Mouse (Mus musculus) heart, postnatal 10 days (tissue): ENCODE measurements at regions not wholly inside any gene's neighbourhood (a gene's known extent, or its start where the extent isn't known, plus 50 kb on each side); places are given as distances from the start of the nearest gene placed in this dataset.
"Not testable (repeated sequence)": the region's sequence is repeated elsewhere in the genome, so short reads cannot be mapped to it uniquely, and the experiment has no call there.

Experiments
- DNase-seq, 2 experiments: peaks; one replicate each; pipeline ENCODE4 v3.0.0; 2021
- intact Hi-C: fragments of 180-260 bp; cut with DNase I; formaldehyde crosslinking; loops from one replicate; pipeline ENCODE4 v1.15.1; 2025

DNA sequence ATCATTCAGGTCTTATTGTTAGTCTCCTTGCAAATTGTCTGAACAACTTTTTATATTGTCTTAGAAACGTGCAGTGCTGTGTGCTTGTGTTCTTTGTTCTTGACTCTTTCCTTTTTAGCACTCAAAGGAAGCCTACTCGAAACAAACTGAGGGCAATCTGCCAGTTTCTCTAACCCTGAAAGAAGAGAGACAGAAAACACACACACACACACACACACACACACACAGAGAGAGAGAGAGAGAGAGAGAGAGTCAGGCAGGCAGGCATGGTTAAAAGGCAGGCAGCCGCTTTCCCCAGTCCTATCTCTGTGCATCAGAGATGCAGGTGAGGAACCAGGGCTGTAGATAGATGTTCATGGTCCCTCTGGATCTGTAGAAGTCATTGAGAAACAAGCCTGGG is 304.0 kb upstream of the 3110018I06Rik start:
- intact Hi-C loops, result no loop called here
- no peak for DNase-seq

DNA sequence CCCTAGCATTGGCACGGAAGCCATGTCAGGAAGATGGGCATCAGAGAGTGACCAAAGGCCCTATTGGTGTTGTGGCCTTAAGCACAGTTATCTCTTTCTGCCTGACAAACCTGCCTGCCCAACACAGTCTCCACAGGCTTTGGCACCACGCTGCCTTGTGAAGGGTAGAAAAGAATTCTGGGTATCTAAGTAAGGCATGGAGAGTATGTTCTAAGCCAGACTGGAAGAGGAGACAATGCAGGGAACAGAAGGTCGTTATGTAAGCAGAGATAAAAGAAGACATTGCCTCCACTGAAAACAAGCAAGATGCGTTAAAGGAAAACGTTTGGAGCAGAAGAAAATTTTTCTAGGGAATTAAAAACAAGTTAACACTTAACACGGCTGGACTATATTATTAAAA is 302.1 kb upstream of the 3110018I06Rik start:
- DNase-seq, result no peak
- intact Hi-C loops, result no loop called here

DNA sequence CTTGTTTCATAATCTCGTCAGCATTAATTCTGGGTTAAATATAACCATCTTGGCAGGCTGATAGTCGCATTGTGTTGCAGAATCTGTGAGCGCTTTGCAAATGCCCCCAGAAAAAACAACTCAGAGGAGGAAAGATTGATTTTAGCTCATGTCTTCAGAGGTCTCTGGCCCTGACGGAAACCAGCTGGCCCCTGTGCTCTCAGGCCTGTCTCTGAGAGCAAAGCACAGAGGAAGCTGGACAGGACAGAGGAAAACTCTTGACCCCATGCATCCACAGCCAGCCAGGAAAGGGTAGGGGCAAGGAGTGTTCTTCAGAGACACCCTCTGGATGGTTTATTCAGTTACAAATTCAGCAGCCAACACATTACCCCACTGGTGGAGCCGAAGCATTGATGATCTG is 300.4 kb upstream of the 3110018I06Rik start:
- no peak for DNase-seq
- intact Hi-C loops, result no loop called here

DNA sequence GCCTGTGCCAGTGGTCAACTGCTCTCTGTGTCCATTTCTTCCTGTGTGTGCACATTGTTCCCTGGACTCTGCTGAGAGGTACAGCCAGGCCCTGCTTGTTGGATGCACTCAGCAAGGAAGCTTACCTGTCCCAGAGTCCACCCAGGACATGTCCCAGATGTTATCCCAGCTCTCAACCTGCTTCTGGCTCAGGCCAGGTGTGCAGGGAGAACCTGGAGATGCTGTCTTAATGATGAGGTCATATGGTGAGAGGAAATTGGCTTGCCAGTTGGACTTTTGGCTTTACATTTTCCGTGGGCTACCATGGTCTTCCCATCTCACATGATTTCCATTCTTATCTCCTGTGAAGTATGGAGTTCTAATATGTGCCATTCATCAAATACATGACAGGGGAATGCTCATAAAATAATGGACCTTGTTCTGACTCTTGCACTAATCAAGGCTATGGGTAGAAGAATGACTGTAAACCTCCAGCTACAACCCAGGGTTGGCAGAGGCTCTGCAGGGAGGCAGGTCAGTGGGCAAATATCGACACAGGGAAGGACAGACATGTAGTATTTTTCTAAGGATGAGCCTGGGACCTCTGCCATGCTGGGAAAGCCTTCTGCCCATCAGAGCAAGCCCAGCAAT is 289.9 kb upstream of the 3110018I06Rik start:
- intact Hi-C loops, result no loop called here
- DNase-seq, result no peak

DNA sequence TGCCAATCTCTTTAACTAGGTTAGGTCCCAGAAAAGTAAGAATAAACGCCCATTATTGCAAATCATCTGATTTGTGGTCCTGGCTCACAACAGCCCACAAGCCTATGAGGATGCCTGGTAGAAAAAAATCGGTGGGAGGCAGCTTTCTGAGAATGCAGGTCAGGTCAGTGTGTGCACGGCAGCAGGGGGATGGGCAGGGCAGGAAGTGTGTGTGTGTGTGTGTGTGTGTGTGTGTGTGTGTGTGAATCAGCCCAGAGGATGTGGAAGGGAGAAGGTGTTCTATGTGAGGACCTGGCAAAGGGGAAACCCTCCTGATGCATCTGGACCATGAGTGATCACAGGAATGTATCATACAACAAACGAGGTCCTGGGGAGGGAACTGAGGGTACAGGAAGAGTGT is 287.5 kb upstream of the 3110018I06Rik start:
- DNase-seq, result no peak
- intact Hi-C loops, result no loop called here

DNA sequence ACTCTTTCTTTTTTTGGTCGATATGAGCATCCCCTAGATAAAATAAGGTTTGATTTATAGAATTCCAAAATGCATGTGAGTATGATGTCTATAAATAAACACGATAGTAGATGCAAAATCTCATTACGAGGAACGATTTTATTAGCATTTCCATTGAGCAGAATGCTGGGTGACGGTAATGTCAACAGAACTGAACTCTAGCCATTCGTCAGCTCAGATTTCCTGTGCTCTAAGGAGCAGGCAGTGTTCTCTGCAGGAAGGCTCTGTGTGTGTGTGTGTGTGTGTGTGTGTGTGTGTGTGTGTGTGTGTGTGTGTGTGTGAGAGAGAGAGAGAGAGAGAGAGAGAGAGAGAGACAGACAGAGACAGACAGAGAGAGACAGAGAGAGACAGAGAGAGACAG is 279.6 kb upstream of the 3110018I06Rik start:
- DNase-seq, intact Hi-C loops: not testable (repeated sequence)

DNA sequence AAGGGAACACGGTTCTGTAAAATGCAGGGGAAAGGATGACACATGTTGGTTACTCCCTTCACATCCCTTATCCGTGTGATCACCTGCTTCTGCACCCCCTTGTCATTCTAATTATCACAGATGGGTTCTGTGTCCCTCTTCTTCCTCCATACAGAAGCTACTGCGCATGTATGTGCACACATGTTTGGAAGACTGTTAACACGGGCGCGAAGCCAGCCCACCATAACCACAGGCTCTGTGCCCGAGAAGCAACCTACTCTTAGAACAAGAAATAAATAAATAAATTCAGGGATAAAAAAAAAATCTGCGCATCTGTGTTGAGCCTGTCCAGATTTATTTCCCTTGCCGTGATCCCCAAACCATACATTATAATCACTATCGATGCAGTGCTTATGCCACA is 275.6 kb upstream of the 3110018I06Rik start:
- DNase-seq, result no peak

DNA sequence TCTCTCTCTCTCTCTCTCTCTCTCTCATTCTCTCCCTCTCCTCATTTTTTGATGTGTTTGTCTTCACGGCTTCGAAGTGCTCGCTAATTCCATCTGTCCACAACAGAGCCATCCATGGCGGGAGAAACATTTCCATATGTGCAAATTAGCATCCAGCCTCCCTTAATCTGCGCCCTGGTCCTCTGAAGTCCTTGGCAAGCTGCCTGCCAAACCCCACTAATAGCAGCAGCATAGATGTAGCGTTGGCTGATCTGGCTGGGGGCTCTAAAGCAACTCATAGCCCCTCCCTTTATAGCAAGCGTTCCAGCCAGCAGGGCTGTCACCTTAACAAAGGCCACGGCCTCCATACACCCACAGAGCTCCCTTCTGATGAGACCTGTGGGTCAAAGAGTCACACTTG is 272.3 kb upstream of the 3110018I06Rik start:
- intact Hi-C loops, result no loop called here
- DNase-seq, result no peak

More for the DNA sequence above, 275.6 kb upstream of the 3110018I06Rik start:
- intact Hi-C loops, result no loop called here

DNA sequence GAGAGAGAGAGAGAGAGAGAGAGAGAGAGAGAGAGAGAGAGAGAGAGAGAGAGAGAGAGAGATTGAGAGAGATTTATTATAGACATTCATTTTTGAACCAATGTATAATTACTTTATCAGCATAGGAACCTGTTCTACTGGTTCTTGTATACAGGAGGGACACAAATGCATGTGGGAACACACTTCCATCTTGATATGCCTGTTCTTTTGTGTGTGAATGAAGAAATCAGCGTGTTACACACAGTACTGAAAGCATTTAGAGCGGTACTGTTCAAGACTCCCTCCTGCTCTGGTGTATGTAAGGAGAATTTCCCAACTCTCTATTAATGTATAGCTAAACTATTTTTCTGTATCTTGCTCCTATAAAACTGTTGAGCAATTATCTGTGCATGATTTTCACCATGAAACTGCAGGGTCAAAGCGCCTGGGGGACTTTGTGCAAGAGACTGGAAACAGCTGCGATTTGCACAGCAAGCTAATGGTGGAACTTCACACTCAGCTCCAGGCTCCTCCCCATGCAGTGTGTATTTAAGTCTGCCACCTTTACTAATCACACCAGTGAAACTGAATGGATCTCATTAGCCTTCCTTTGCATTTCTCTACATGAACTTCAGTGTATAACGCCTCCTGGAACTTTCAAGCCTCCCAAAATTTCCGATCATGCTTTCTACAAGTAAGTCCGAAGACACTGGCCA is 267.0 kb upstream of the 3110018I06Rik start:
- intact Hi-C loops, result no loop called here

DNA sequence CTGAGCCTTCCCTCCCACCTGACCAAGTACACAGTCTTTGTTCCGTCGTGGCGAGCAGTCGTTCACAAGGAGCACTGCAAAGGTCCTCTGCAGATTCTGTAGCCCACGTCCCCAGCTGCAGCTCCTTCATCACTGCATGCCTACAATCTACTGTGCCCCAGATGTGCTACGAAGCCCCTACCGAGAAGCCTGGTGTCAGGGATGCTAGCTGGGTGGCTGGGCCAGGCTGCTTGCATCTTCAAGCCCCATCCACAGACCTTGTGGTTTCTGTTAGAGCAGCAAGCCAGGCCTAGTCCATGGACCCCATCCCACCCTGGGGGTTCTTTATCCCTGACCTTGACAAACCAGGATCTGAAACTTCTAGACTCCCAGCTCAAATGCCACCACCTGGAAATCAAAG is 266.3 kb upstream of the 3110018I06Rik start:
- intact Hi-C loops, result no loop called here
- DNase-seq, result no peak

More for the DNA sequence above, 267.0 kb upstream of the 3110018I06Rik start:
- DNase-seq, result no peak

DNA sequence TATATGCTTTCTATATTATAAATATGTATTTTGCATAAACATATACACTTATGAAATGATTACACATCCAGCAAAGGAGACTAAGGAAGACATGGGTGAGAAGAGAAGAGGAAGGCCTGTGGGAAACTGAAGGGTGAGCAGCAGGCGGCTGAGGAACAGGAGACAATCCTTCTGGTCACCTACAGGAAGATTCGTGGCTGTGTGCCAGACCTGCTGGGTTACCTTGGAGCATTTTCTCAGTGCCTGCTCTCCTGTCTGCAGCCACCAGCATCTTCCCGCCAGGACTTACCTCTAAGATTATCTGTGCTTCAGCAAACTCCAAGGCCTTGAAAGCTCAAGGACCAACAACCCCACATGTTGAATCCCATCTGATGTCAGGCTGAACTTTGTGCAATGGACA is 258.3 kb upstream of the 3110018I06Rik start:
- intact Hi-C loops, result no loop called here
- DNase-seq, result no peak

DNA sequence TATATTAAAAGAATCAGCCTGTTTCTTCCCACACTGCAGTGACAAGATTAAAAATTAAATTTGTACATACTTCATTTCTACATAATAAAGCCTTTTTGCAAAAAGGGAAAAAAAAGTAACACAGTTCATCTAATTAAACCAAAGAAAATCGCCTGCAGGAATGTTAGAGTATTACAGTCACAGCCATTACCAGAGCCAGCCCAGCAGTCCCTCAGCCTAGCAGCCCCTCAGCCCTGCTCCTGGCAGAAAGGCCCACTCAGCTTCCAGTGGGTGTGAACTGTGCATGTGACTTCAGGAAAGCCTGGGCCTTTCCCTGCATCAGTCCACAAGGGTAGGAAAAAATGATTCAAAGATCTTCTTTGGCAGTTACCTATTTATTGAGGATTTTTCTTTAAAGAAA is 256.8 kb upstream of the 3110018I06Rik start:
- intact Hi-C loops, result no loop called here
- no peak for DNase-seq

DNA sequence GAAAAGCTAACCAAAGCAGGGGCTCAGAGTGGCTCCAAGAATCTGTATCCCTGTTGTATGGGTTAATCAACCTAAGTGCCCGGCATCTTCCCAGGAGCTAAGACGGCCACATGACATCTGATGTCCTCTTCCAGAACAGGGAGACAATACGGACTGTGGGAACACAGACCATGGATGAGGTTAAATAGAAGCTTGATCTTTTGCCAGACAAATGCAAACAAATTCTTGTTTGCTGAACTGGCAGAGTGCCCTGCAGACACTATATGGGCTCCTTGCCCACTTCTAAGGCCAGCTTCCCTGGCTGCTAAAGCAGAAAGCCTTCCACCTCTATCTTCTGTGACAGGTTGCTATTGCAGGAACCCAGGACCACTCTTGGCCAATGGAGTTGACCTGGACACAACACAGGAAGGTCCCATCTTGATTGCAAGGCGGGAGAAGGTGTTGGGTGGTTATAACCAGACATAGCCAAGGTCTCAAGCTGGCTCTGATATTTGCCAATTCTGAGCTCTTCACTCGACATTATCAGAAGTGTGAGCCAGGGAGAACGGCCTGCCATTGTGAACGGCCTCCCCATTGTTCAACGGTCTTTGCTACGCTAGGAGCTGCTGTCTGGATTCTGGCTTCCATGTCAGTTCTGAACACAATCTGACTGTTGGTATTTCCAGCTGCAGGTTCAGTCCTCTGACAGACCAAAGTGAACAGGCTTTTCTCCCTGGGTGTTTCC is 237.5 kb upstream of the 3110018I06Rik start:
- intact Hi-C loops, result no loop called here

DNA sequence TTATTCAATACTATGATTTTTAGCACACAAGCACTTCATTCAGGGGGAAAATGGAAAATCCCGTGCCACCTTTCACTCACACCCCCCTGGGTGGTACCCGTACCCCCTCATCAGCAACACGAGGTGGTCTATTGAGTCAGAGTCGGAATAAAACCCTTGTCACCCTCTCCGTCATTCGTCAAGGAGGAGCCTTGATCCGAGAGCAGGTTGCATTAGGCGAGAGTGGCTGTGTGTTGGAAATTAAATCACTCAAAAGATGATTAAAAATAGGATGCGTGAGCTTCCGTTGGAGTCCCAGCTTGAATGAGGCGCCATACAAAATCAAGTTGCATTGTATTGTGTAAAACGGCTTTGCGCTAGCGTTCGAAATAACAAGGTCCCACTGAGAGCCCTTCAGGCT is 236.5 kb upstream of the 3110018I06Rik start:
- intact Hi-C loops, result no loop called here
- DNase-seq, result no peak

More for the DNA sequence above, 237.5 kb upstream of the 3110018I06Rik start:
- DNase-seq, result no peak

DNA sequence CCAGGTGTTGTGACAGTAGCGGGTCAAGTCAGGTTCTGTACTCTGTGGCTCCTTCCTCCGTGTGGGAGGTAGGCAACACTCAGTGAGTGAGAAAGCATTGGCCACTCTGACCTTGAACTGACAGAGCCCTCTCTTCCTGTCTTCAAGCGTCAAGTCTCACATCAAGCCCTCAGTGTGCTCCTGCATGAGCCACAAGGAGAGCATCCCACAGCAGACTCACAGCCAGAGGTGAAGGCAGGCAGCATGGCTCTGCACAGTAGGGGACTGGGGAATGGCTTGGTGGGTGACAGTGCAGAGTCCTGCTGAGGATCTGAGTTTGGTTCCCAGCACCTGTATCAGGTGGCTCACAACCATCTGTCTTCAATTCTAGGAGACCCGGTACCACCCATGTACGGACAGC is 226.4 kb upstream of the 3110018I06Rik start:
- intact Hi-C loops, result no loop called here

DNA sequence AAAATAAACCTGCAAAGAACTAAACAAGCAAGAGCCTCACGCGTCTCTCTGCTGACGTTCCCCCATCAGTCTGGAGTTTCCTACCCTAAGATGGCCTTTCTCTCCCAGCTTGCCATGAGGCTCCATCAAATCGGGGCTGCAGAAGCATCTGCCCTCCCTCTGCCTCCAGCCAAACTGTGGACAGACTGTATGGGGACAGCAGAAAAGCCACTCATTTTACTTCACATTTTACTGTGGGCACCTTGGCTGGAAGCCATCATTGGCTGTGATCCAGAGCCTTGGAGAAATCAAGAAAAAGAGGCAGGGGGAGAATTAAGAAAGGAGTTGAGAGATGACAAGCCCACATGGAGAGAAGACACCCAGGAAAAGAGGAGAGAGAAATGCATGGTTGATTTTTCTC is 225.9 kb upstream of the 3110018I06Rik start:
- DNase-seq, result no peak
- intact Hi-C loops, result no loop called here

More for the DNA sequence above, 226.4 kb upstream of the 3110018I06Rik start:
- no peak for DNase-seq

DNA sequence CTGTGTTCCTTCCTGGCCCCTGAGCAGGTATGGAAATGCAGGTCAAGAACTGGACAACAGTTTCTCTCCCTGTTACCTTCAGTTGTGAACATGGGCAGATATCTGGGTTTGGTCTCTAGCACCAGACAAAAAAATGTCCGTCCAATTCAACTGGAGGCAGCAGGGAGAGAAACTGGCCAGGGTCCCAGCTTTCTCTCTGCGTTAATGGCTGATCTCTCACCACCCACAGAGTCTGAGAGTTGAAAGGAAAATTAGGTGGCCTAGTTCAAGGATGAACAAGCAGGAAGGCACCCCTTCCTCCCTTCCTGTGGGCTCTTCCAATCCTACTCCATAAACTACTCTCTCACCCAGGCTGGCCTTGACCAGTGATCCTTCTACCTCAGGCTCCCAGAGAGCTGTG is 221.7 kb upstream of the 3110018I06Rik start:
- intact Hi-C loops, result no loop called here

DNA sequence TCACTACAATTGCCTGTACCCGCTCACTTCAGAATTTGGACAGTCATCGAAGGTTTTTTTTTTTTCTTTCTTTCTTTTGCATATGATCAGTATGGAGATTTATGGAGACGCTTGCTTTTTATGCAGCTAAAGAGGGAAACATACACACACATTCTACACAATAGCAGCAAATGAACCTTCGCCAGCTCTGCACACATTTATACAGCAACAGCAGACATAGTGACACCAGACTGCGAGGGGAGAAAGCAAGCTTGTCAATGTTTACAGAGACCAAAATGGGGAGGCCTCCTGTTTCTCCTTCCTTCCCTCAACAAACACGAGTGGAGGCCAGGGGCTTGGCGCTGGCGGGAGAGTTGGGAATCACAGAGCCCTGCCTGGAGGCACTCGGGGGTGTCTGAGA is 202.8 kb upstream of the 3110018I06Rik start:
- no peak for DNase-seq
- intact Hi-C loops, result no loop called here

More for the DNA sequence above, 221.7 kb upstream of the 3110018I06Rik start:
- DNase-seq, result no peak

DNA sequence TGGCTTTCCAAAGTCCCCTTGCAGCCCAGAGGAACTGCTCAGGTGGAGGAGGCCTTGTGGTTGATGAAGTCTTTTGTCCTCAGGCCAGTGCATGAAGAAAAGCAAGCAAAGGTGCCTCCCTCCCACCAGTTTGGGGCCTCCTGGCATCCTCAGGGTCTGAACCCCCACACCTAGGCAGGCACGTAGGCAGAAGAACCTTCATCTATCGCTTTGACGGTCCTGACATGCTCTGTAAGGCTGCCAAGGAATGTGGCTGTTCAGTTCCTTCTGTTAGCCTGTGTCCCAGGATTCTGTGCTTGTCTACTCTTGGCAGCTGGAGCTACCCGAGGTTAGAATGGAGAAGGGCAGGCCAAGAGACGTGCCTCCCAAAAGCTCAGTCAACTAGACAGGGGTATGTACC is 197.1 kb upstream of the 3110018I06Rik start:
- DNase-seq, result no peak
- intact Hi-C loops, result no loop called here

DNA sequence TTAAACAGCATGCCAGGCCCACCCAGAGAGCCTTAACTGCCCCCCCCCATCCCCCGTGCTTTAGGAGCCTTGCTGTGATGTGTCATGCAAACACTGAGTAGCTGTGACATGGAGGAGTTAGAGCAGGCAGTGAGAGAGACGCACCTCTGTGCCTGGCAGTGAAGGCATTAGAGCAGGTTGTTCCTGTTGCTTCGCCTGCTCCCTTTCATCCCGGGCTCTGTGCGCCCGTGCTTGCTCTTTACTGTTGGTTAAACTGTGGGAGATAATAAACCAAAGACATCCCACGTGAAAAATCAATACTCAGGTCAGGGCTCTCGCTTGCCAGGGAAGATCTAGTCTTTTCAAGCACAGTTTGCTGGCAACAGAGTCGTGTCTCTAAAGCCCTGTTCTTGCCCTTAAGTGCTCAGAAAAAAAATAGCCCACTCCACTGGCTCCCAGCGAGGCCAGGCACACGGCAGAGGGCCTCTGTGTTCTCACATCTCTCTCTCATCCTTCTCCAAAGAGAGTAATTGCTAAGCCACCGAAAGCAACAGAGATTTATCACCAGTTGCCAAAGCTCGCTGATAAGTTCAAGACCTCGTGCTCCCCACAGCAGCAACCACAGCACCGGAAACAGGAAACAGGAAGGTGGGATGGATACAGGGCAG is 181.2 kb upstream of the 3110018I06Rik start:
- DNase-seq, result no peak
- intact Hi-C loops, result no loop called here

DNA sequence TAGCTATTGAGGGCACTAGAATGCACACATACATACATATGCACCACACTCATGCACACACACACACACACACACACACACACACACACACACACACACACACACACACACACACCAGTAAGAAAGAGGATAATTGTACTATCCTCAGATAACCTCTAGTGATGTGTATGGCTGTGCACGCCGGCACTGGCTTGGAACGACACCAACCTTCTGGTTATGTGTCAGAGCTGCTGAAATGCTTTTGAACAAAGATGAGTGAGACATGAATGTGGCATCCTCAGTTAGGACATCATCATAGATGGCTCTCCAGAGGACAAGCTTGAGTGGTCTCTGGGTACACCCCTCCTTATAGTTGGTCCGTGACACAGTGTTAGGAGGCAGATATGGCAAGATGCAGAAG is 173.0 kb upstream of the 3110018I06Rik start:
- intact Hi-C loops, result no loop called here
- DNase-seq, result no peak
